Mouse (Mus musculus) kidney, adult 2 months (tissue): ENCODE data around the gene Olfr56.

ENCODE experiments used
- CTCF ChIP-seq: fragments of 200-500 bp; conservative IDR thresholded peaks from 2 replicates; pipeline ENCODE4 v1.5.1; 2011; ENCODE audit warnings: low read depth, mild to moderate bottlenecking, control low read depth, low read length, moderate library complexity, mixed read lengths; ENCODE audit not compliant: insufficient read depth, insufficient read length
- POLR2A ChIP-seq: fragments of 200-500 bp; IDR thresholded peaks from one replicate; pipeline ENCODE4 v1.6.1; 2011; ENCODE audit warnings: low read depth, low read length, control low read depth

DNA sequence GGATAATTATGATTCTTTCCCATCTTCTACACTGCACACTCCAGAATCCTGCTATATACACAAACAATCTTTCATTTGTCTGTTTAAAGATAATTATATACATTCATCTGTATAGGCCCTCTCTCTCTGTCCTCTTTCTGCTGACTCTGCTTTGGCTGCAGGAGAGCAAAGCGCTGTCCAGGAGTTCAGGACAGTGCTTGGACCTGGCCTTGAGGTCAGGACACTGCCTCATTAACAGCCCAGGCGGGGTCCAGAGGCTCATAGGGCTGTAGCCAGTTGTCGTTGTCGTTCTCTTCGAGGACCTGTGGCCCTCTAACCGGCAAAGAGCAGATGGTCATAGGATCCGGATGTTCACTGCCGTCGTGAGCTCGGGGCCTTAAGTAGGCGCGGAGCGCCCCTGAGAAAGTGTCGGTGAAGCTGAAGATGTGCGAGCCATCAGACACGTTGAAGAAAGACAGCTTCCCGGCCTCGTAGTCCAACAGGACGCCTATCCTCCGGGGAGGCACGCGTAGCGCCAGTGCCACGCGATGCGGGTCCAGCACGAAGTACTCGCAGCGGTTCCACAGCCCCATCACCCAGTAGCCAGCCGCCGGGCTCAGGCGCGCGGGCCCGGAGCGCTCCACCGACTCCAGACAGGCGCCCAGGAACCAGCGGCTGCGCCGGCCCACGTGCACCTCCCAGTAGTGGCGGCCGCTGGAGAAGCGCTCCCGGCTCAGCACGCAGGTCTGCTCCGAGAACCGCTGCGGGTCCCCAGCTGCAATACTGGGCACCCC lies 190.3 kb downstream of the Olfr56 start:
- TF ChIP-seq POLR2A (no peak), CTCF (no peak)
